ENCODE assay signal across 20 mouse cellular contexts in genomic region chr6:141687008-141687407, GRCm38 (mm10). TPM values are rescaled to one million over a fixed set of nuclear protein-coding genes. Genes with fewer than 3 reads are reported as not detected.
"Had no signal": no experiment of that assay in that cellular context is flagged by ENCODE, and none has a peak within 500 bp of the region (broad histone marks: within the 10 kb centered on the region; RNA-seq: fewer than 3 reads in every experiment).

No protein-coding gene starts in this region.

- H3K27me3 ChIP-seq: limb, embryonic 13.5 days; liver, embryonic 15.5 days; megakaryocyte, embryonic 14.5 days; midbrain, embryonic 15.5 days; neural tube, embryonic 12.5 days had no signal

- DNase-seq: kidney, adult 18-20 months; kidney, postnatal 25 days; left cerebral cortex, postnatal 4 days; lung, postnatal 10 days; retina, postnatal 1 day; thymus, postnatal 4 days had no signal

- H3K4me3 ChIP-seq: limb, embryonic 13.5 days; liver, embryonic 15.5 days; megakaryocyte, embryonic 14.5 days; midbrain, embryonic 15.5 days; neural tube, embryonic 12.5 days had no signal

- H3K9ac ChIP-seq: limb, embryonic 13.5 days; liver, embryonic 15.5 days; lung, embryonic 14.5 days; midbrain, embryonic 15.5 days; neural tube, embryonic 12.5 days had no signal

- H3K36me3 ChIP-seq: limb, embryonic 13.5 days; liver, embryonic 15.5 days; midbrain, embryonic 15.5 days; neural tube, embryonic 12.5 days had no signal

- H3K4me1 ChIP-seq: limb, embryonic 13.5 days; liver, embryonic 15.5 days; megakaryocyte, embryonic 14.5 days; midbrain, embryonic 15.5 days; neural tube, embryonic 12.5 days had no signal

- H3K9me3 ChIP-seq: limb, embryonic 13.5 days; liver, embryonic 15.5 days; megakaryocyte, embryonic 14.5 days; midbrain, embryonic 15.5 days; neural tube, embryonic 12.5 days had no signal

- H3K4me2 ChIP-seq: limb, embryonic 13.5 days; liver, embryonic 11.5 days; liver, embryonic 15.5 days; lung, embryonic 14.5 days; midbrain, embryonic 11.5 days; midbrain, embryonic 15.5 days; neural tube, embryonic 12.5 days had no signal

- H3K27ac ChIP-seq: limb, embryonic 13.5 days; liver, embryonic 15.5 days; macrophage; midbrain, embryonic 15.5 days; neural tube, embryonic 12.5 days had no signal

- ATAC-seq: midbrain, embryonic 15.5 days had no signal

RNA-seq across cellular contexts. Expression of gene Slco1b2, which starts 57.7 kb away (rescaled TPM):
- total RNA-seq: monocyte, adult 5-6 weeks; neutrophil, adult 5-6 weeks had no signal
- polyA plus RNA-seq: intestine, embryonic 14.5 days; kidney, embryonic 14.5 days; limb, embryonic 13.5 days; liver, embryonic 11.5 days; lung, embryonic 14.5 days; macrophage; midbrain, embryonic 11.5 days; midbrain, embryonic 15.5 days; neural tube, embryonic 12.5 days; small intestine, adult 2 months had no signal
